Mouse (Mus musculus) cerebellum, postnatal 10 days (tissue): ENCODE measurements at regions not wholly inside any gene's neighbourhood (a gene's known extent, or its start where the extent isn't known, plus 50 kb on each side); places are given as distances from the start of the nearest gene placed in this dataset.

ENCODE experiments used
- DNase-seq, 2 experiments: peaks; one replicate each; pipeline ENCODE4 v3.0.0; 2021; ENCODE audit warnings: mixed read lengths in 2 of 2

DNA sequence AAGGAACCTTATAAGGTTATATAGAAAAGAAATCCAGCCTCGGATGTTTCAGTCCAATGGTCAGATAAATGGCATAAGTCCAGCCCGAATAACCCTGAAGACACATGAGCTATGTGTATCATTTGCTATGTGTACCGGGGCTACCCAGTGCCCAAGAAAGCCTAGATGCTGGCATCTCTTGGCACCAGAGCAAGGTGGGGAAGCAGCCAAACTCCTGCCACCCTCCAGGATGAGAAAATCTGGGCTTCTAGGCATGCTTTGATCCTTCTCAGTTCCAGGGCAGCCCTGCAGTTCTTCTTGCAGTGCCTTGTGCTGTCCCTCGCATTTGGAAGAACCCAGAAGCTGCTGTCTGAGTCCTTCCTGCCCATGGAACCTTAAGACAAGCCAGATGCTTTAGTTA is 149.8 kb upstream of the Ncam1 start:
- peak; percentile 52 to 63 for DNase-seq

DNA sequence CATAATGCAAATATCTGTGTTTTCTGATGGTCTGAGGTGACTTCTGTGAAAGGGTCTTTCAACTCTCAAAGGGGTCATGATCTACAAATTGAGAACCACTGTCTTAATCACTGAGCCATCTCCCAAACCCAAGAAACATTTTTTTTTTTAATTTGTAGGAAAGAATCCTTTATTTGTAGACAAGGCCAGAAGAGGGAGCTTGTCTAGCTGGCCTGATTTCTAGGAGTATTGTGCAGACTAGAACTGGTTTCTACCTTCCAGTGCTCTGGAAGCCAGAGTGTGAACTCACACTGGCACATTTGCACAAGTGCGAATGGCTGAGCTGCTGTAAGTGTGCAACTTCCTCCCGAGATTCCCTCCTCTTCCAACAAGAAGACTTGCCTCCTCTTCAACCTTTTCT is 148.1 kb upstream of the Ncam1 start:
- DNase-seq, result no peak

DNA sequence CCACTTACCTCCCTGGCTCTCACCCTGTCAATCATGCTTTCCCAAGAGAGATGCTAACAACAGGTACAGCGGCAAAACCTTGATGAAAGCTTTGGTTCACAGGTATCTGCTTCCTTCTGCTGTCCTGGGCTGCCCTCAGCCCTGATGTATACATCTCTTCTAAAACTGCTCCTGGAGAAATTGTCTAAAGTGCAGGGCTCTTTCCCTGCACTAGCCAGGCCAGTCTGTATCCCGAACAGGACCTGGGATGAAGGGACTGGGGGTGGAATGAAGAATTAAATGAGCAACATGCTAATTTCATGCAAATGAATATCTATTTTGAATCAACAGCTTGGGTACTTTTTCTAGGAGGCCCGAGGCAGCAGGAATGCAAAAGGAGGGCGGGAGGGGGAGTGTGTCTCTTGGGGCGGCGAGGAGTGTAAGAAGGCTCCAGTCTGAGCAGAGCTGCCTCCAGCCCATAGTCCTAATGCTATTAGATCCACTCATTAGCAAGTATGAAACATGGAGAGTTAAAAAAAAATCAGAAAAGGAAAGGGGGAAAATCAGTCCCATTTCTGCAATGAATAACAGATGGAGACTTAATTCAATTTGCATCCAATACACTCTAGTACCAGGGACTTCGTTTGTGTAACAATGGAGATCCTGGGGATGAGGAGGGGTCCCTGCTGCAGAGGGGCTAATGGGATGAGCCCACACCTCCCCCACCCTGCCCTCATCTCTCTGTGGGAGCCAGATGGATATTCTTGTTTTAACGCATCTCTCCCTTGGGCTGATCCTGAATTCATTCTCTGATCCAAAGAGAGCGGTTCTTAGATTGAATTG is 137.0 kb upstream of the Ncam1 start:
- DNase-seq, result no peak

DNA sequence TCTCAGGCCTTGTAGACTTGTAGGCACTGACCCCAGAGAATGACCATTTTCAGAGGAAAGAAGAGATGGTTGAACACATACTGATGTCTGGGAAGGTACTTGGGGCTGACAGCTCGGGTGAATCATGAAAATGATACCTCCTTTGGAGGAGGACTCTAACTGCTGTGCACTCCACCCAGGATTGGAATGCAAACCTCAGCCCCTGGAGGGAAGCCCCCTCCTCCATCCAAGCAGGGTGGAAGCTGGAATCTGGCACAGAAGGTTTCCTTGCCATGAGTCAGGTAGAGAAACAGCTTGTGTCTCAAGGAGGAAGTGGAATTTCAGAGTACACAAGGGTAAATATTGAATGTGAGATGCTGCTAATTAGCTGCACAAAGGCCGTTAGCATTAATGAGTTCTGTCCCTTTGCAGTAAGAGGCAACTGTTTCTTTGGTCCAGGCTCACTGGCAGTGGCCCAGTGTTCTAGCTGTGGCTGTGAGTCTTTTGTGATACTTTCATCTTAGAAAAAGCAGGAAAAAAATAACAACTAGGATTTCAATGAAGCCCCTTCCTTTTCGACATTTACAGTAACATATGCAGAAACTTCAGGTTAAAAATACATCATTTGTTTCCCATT is 129.4 kb upstream of the Ncam1 start:
- no peak for DNase-seq

DNA sequence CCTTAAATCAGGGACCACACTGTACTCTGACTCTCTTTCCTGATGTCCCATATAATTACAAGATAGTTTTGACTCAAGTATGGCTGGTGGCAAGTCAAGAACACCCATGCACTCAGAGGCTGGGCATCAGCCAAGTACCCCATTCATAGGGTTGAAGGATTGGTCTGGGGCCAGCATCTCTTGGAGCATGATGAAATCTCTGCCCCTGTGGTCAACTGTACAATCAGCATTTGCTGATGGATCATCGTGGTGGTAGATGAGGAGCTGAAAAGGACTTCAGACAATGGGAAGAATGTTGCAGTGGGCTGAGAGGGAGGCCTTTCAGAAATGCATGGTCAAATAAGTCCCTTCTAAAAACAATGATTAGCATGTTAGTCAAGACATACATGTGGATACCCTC is 128.6 kb upstream of the Ncam1 start:
- peak; percentile 31 to 58 for DNase-seq

DNA sequence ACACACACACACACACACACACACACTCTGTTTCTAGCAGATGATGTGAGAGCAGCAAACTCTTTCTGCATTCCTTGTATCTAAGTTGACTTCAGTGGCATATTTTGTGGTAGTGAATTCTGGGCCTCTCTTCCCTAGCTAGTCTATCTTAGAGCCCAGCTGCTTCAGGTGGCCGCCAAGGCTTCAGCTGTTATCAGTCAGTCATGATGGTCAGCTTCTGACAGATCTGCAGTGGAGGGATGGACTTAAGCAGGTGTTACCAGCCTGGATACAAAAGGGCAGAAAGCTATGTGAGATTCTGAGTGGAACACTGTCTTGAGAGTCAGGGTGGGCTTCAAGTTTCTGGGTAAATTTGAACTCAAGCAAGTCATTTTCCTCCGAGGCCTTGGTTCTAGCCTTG is 127.1 kb upstream of the Ncam1 start:
- DNase-seq, result no peak

DNA sequence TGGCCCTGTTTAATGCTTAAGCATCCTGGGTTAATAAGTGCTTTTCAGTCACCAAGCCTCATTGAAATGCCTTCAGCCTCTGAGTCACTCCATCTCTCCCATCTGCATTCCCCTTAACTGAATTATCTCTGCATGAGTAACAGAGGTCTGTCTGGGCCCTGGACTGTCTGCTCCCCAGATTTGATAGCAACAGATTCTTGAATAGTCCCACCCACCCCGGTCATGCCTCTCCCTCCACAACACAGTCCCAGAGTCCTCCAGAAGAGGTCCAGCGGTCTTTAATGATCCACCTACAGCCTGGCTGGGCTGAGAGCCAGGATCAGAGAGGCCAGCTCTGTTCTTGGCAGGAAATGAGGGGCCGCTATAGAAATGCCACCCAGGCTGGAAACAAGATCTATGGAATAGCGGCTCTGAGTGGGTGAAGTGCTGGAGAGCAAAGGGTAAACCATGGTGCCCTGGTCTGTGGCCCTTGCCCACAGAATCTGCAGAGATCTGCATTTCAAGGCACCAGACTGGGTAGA is 125.3 kb upstream of the Ncam1 start:
- DNase-seq, result peak; percentile 34 to 54

DNA sequence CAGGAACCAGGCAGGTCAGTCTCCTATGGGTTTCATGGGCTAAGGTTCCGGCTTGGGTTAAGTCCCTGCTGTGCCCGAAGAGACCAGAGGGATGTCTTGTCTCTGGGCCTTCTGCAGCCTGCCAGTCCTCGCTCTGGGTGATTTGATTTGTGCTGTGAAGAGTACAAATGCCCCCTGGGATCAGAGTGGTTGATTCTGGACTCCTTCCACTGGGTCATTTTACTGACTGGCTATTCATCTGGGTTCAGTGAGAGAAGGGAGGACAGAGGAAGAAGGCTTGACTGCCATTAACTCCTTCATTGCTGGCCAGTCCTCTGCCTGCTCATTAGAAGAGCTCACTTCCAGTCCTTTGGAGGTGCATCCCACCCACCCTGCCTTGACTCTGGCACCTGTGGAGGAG is 124.0 kb upstream of the Ncam1 start:
- DNase-seq, result peak in 1 of 2 experiments; percentile 19

DNA sequence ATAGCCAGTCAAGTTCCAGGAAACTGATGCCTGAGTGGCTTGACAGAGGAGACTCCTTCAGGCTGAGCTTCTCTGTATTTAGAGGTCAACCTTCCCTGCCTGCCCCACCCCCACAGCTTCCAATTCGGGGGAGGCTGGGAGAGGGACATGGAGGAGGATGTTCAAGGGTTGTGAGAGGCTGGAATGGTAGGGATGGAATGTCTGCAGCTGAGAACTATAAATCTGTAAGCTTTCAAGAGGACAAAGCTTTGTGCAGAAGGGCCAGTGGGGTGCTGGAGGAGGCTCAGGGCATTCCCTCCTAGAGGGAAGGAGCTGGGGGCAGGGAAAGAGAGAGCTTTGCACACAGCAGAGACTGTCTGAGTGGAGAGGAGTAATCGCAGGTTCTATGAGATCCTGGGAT is 123.4 kb upstream of the Ncam1 start:
- no peak for DNase-seq

DNA sequence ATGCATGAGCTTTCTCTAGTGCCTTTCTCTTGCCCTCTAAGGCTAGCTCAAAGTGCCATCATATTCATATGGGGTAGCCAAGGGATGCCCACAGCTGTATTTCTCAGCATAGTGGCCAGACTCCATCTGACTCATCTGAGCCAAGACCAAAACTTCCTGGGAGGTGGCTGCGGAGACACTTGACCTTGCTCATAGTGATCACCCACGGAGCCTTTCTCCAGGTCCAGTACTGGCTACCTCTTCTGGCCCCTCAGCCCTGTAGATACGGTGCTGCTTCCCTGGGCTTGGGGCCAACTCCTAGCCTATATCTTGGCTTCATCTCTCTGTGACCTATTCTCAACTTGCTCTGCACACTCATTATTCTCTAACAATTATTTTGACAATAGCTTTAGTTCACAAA is 122.6 kb upstream of the Ncam1 start:
- DNase-seq, result no peak

DNA sequence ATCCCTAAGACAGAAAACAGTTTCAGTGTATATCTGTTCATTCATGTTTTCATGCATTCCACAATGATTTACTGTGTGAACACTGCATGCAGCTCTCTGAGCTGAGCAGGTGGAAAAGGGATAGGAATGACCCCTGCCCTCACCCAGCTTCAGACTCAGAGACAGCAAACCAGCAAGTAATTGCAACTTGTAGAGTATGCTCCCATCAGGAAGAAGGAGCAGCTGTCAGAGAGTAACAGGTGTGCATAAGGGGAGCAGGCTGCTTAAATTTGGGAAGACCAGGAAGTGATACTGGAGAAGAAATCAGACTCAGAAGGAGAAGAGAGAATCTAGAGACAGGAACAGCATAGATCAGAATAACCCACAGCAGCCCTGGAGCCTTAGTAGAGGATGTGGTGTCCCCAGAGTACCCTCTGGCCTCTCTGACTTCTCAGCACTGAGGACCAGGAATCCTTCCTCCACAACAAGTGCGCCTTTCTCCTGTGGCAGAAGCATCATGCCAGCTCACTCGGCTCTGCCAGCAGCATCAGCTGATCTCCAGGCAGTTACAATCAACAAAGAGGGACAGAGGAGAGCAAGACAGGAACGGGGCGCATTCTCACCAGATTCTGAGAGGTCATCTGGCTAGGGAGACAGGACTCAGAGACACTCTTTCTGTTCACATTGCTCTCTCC is 116.5 kb upstream of the Ncam1 start:
- DNase-seq, result peak; percentile 30 to 53

DNA sequence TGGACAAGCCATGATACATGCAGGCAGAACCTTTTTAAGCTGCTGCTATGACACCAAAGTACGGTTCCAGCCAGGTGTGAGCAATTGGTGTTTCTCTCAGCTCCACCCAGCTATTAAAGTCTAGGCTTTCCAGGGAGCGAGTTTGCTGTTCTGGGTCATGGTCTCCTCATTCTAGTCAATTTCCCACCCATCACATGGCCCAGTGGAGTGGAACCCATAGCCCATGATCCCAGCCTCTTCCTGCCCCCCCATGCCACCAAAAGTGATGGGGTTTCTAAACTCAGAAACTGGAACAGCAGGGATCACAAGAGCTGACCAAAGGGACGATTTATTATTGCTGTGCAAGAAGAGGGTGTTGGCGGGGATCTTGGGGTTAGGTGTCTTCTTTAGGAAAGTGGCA is 115.0 kb upstream of the Ncam1 start:
- DNase-seq, result no peak

DNA sequence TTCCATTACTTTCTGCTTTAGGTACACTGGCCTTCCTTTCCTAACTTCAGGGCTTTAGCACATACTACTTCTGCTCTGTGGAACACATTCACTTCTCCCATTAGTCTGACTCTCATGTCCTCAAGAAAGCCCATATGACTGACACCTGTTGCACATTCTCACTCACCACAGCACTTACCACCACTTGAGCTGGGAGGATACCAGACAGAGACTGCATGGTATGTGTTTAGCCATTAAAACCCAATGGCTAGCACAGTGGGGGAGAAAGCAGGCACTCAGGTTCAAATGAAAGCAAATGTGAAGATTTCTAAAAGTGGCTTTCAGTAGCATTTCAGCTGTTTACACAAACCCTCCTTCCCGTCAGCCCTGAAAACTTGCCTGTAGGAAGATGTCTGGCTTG is 113.6 kb upstream of the Ncam1 start:
- no peak for DNase-seq

DNA sequence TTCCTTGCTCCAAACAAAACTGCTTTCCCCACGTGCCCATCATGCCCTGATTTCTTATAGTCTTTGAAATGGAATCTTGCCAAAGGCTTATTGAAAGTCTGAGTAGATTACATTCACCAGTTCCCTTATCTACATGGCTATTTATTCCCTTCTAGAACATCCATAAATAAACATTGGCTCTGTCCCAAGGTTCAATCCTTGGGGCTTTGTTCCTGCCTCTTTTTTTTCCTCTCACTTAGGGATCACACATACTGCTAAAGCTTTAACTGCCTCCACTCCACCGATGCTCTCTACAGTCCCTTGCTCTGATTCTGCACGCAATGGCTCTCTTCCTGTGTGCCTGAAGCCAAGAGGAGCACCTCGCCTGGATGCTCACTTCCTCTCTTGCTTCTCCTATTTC is 107.6 kb upstream of the Ncam1 start:
- no peak for DNase-seq

DNA sequence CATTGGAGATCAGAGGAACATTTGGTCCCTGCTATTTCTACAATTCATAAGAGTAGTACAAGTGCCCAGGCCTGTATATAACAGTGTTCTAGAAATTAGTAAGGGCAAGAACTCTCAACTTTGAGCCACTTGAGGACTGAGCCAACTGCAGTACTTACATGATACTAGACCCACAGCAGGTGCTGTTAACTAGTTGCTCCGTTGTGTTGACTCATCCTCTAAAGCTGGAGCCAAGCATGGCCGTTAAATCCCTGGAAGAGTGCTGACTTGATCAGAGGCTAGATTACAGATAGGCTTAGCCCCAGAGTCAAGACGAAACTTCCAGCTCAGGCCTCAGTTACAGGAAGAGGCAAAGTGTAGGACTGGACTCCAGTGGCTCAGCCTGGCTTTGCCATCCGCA is 107.0 kb upstream of the Ncam1 start:
- DNase-seq, result no peak

DNA sequence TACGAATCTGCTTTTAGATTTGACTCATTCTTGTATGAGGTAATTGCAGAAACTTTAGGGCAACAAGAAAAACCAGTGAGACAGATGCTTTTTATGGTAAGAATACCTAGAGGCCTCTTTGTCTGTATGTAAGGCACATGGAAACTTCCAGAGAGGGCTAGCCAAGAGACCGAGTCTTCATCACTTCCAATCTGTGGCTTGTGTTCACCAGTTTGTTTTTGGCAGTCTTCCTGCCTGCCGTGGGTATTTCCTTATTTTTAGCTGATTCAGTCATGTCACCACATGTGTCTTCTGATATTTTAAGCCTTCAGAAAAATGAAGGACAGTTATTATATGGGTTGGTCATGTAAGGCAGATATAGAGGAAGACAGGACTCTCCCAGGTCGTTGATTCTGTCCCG is 100.2 kb upstream of the Ncam1 start:
- no peak for DNase-seq

DNA sequence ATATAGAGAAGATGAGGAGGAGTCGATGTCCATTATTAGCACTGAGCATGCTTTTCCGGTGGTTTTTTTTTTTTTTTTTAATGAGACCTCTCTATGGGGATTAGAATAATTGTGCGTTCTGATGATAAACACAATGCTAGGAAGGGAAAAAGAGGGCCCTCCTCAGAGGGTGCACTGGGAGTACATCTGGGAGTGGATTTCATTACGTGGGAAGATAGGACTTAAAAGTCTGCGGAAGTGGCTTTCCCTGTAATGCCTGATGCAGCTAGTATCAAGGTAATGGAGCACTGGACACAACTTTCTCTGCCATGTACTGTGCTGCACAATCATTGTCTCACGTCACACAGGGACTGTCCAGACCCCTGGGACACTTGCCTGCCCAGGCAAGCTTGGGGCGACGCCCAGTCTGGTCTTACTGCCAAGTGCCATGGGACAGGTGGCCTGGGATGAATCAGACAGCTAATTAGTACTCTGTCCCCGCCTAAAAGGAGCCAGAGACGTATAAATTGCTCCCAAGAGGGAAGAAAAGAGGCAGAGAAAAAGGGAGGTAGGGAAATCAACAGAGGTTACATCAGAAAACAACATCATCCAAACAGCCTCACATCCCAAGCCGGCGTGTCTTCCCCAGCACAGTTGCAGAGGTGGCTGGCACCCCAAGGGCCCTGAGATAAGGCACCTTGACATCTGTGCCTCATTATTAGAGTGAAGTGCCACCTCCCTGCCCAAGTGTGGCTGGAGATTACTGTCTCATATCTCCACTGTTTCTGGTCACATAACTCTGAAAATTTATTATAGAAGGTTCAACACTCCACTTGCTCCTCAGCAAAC is 86.0 kb upstream of the Ncam1 start:
- DNase-seq, result peak; percentile 70 to 77

DNA sequence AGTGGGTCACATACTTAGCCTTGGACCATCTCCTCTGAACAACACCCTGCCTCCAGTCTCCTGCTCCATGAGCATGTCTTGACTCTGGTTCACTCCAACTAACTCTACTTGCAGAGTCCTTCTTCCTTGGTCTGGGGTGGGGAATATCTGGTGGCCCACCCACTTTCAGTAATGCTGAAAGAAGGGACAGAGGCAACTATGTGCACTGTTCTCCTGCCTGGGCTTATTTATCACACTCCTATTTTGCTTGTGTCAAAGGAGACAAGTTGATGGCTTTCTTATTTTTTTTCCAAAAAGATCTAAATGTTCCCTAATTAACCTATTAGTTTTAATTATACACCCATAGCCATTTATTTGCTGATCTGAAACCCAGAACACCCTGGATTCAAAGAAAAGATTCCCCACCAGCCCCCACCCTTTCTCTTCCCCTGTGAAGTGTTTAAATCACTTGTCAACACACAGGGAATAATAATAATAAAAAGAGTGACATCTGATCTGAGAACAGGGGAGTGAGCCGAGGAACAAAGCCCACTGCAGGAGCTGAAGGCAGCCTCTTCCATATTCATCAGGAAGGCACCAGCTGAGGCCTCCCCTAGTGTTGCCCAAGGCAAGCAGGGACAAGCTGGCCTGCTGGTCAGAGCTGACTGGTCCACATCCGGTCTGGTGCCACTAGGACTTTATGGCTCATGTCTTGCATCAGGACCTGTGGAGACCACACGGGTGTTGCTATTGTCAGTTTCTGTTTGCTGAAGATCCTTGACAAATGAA is 80.8 kb upstream of the Ncam1 start:
- peak in 1 of 2 experiments; percentile 28 for DNase-seq

DNA sequence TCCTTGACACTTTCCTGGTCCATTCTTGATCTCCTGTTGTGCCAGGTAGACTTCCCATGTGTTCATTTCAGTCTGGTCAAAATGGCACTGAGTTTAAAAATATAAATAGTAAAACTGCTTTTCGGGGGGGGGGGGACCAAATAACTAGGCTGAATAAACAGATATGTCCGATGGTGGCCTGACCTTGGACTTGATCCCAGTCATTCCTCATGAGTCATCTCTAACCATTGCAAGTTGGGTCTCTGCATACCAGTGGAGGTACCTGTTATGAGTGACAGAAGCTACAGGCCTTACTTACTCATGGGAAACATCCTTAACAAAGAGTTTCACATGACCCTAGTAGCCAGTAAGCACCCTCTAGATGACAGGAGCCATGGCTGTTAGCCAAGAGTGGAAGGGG is 76.2 kb upstream of the Ncam1 start:
- no peak for DNase-seq

DNA sequence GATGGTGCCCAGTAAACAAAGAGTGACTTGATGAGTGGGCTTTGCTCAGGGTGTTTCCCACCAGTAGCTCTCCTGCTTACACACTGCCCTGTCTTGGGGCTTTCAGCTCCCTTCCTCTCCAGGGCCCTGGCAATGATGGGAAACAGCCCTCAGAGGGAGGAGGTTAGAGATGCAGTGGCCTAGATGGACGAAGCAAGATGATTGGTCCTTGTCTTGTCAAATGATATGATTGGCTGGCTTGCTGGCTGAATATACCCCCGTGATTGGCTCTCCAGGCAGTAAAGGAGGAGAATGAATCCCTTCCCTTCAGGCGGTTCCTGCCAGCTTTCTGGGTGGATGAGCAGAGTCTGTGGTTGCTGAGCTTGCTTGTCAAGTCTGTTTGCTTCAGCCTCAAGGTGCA is 74.8 kb upstream of the Ncam1 start:
- peak; percentile 92 to 94 for DNase-seq

DNA sequence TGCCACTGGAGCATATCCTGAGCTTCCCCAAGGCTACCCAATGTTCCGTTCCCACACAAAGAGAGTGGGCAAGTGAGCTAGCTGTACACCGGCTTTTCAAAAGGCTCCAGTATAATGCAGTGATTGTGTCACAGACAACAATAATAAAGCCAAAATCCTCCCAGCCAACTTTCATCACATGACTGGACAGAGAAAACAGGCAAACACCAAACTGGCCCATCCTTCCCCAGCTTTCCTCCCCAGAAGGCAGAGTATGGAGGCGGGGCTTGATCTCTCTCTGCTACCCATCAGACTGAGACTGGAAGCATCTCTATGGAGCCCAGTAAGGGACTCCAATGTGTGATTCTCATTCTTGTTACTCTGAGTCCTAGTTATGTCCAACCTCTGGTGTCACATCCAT is 52.8 kb upstream of the Ncam1 start:
- no peak for DNase-seq

DNA sequence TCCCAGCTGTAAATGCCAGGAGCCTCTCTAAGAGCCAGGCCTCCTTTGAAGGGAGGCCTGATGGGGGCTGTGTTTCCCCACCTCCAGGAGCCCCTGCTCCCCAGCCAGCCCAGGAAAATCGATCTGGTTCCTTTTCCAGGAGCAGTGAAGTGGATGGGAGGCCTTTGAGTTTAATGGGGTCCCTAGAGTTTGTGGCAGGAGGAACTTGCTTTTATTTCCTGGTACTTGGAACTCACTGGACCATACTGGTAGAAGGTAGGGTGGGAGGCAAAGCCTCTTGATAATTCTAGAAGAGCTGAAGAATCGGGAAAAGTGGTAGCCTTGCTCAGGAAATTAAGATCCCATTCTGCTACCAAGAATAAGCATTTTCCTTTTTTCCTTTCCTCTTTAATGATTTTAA is 50.7 kb upstream of the Ncam1 start:
- DNase-seq, result no peak
